Comparison of ENCODE assay signal across 26 mouse cellular contexts in the genomic region with DNA sequence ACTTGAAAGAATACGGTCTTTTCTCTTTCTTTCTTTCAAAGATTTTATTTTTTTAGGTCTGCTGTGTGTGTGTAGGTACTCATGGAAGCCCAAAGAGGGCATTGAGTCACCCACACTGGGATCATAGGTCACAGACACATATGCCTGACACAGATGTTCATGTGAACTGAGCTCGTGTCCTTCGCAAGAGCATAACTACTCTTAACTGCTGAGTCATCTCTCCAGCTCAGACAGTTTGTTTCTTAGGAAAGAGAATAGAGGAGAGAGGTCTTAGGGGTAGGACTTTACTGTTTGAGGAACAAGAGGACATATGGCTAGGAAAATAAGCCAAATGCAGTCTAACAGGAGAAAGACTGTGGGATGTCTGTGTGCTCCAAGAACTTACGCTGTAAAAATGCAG. TPM values are rescaled to one million over a fixed set of nuclear protein-coding genes. Genes with fewer than 3 reads are reported as not detected.
DNase-seq lines count a peak whose midpoint lies in the region; ATAC-seq lines count a peak whose summit lies in the region.
"Had no signal": no experiment of that assay in that cellular context is flagged by ENCODE, and none has a peak within 500 bp of the region (broad histone marks: within the 10 kb centered on the region; RNA-seq: fewer than 3 reads in every experiment).

No protein-coding gene starts in this region.

- H3K4me3 ChIP-seq in liver, embryonic 13.5 days (replicated peaks) = no peak overlapping the region
- H3K4me3 ChIP-seq: embryonic facial prominence, embryonic 12.5 days; heart, embryonic 12.5 days; layer of hippocampus, adult 2 months; midbrain, embryonic 13.5 days had no signal

- H3K27ac ChIP-seq in liver, embryonic 13.5 days = no peak overlapping the region
- H3K27ac ChIP-seq: embryonic facial prominence, embryonic 12.5 days; hindbrain, postnatal 0 days; layer of hippocampus, adult 2 months; liver, embryonic 14.5 days; macrophage; midbrain, embryonic 13.5 days; stomach, postnatal 0 days had no signal

- ATAC-seq in frontal cortex, adult (ENCODE audit: low TSS enrichment) = peak; percentile 47
- 0 out of 2 replicates have a peak, but pooled peaks have one; percentile 31 for ATAC-seq in liver, embryonic 13.5 days (ENCODE audit: low read depth)
- ATAC-seq: forebrain, embryonic 14.5 days; hindbrain, postnatal 0 days; intestine, embryonic 16.5 days; midbrain, embryonic 13.5 days had no signal

- no peaks in the 10 kb centered on the region for H3K27me3 ChIP-seq in liver, embryonic 13.5 days
- H3K27me3 ChIP-seq: embryonic facial prominence, embryonic 12.5 days; heart, embryonic 12.5 days; midbrain, embryonic 13.5 days had no signal

- no peak overlapping the region for H3K9ac ChIP-seq in liver, embryonic 13.5 days
- H3K9ac ChIP-seq: embryonic facial prominence, embryonic 12.5 days; heart, embryonic 12.5 days; liver, embryonic 14.5 days; midbrain, embryonic 13.5 days had no signal

- DNase-seq in frontal cortex, postnatal 14 days (ENCODE audit: low spot score in 2 of 2) = no peak
- DNase-seq in 416B (ENCODE audit: low read depth) (peak; percentile 72), R1 (ENCODE audit: low read depth, low spot score) (peak; percentile 15)
- no peak for DNase-seq in liver, embryonic 13.5 days
- no peak for DNase-seq in lung, adult 18-20 months
- no peak for DNase-seq in adrenal gland, postnatal 36 days
- DNase-seq: adrenal gland, adult 8-10 months; cerebellum, adult 9-11 months; gastrocnemius, postnatal 10 days; heart, postnatal 10 days; kidney, adult 9 months; kidney, postnatal 25 days; thymus, adult 2 months; thymus, postnatal 4 days had no signal

- no peaks in the 10 kb centered on the region for H3K9me3 ChIP-seq in liver, embryonic 13.5 days (replicated peaks)
- H3K9me3 ChIP-seq: embryonic facial prominence, embryonic 12.5 days; heart, embryonic 12.5 days; midbrain, embryonic 13.5 days had no signal

- peaks cover 49% of the 10 kb centered on the region for H3K36me3 ChIP-seq in liver, embryonic 13.5 days
- H3K36me3 ChIP-seq: midbrain, embryonic 13.5 days had no signal

- no peaks in the 10 kb centered on the region for H3K4me1 ChIP-seq in liver, embryonic 13.5 days (replicated peaks)
- H3K4me1 ChIP-seq: embryonic facial prominence, embryonic 12.5 days; heart, embryonic 12.5 days; midbrain, embryonic 13.5 days had no signal

- 60% methylated on average over 4 of the region's 4 CpGs for WGBS in liver, embryonic 13.5 days (ENCODE audit: insufficient replicate concordance)

- H3K4me2 ChIP-seq in liver, embryonic 13.5 days = no peak overlapping the region
- H3K4me2 ChIP-seq: embryonic facial prominence, embryonic 12.5 days; heart, embryonic 12.5 days; midbrain, embryonic 13.5 days had no signal

RNA-seq across cellular contexts. Expression of gene Ncapg, which starts 19.4 kb away (rescaled TPM):
- 56.2 and 67.7 TPM in 2 replicates for polyA plus RNA-seq in liver, embryonic 13.5 days (2015; fragmentation: Nextera tagmentation; extraction: Ambion mirVana)
- 1 to 10 TPM; 1.8 to 2.7 TPM for total RNA-seq in adrenal gland, postnatal 36 days (2021)

RNA-seq across cellular contexts. Expression of gene Fam184b, which starts 49.7 kb away (rescaled TPM):
- polyA plus RNA-seq in liver, embryonic 13.5 days (2015; fragmentation: Nextera tagmentation; extraction: Ambion mirVana) = 0.07 and 0.10 TPM in 2 replicates
- under 1 TPM; 0.13 to 0.60 TPM for total RNA-seq in adrenal gland, postnatal 36 days (2021)
- total RNA-seq: granulocyte monocyte progenitor cell, adult 5-6 weeks had no signal
- polyA plus RNA-seq: macrophage had no signal

Comparison
In these comparisons a context has a peak if more than half of its experiments do, and no peak if none do; other contexts are left out.
1. DNase-seq: peak in 416B (single experiment) and R1 (single experiment); none in frontal cortex, postnatal 14 days (0 of 2), liver, embryonic 13.5 days (single experiment), lung, adult 18-20 months (0 of 2) and adrenal gland, postnatal 36 days (0 of 2).